Mouse (Mus musculus) granulocyte monocyte progenitor cell, adult 5-6 weeks (primary cell): ENCODE results near the gene Bclaf3. TPM values are rescaled to one million over a fixed set of nuclear protein-coding genes. Genes with fewer than 3 reads are reported as not detected.

Experiments used
- ATAC-seq: replicated peaks from 2 replicates; pipeline ENCODE4 v1.8.0; 2016; ENCODE audit warnings: mild to moderate bottlenecking, moderate TSS enrichment, inconsistent platforms; ENCODE audit not compliant: poor library complexity, severe bottlenecking
- total RNA-seq, 2 experiments: library from RNA; stranded (forward) in 1 of 2; stranded (reverse) in 1 of 2; fragments of 200-712, 200-1000 nt in 1 of 2; fragments of >200 nt in 1 of 2; fragmentation: Nextera tagmentation in 1 of 2; gene quantifications; 2 replicates each; pipeline ENCODE4 v1.2.3; 2014 to 2017

The Bclaf3 gene
- total RNA-seq, 2 experiments from 2014 or later, result 17.8 to 41.9 TPM

- ATAC-seq, result peak; percentile 40
Measured at GRCm38 (mm10) chrX:159626208-159626906, 99.9 kb downstream of the Bclaf3 start.

DNA sequence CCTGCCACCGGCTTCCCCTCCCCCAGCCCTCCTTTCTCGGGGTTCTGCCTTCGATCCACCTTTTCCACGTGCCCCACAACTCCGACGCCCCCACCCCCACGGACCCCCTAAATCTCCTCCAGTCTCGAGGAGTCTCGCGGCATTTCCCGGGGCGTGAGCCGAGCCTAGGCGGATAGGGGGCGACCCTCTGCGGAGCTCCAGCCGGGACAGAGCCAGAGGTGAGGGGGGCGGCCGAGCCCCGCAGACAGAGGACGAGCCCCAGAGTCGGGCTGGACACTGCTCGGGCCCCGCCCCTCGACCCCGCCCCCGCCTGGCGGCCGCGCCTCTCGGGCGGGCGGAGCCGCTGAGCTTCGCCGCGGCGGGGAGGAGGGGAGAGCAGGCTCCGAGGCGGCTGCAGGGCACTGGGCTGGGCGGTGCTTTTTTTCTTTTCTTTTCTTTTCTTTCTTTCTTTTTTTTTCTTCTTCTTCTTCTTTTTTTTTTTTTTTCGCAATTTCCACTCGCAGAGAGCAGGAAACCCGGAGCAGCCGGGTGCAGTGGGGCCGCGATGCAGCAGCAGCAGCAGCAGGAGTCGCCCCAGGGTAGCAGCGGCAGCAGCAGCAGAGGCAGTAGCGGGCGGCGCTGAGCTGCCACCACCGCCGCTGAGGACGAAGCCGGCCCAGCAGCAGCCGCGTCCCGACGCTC lies 100.6 kb downstream of the Bclaf3 start, which contains the start of gene Sh3kbp1:
Gene Sh3kbp1 (plus strand): TSS at position 366 of the 681 bp plus-strand sequence.
- peak; percentile 77 for ATAC-seq

- peak; percentile 34 for ATAC-seq
Measured at GRCm38 (mm10) chrX:159627588-159628566, 101.4 kb downstream of the Bclaf3 start.

DNA sequence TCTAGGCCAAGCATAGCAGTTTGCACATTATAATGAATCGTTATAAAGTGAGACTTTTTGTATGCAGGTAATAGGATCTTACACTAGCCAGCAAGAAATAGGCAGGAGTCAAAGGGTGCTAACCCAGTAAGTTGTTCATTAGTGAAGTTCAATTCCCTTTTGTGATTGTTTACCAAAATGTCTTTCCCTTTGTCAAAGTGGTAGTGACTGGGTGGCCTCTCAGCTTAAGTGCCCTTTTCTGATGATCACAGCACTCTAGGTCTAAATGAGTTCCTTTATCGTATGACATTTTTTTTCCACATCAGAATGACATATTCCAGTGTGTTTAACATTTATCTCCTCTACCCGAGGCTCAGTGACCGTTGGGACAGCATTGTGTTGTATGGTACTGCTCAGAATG lies 102.1 kb downstream of the Bclaf3 start:
- no peak for ATAC-seq

GRCm38 (mm10) chrX:159629203-159629602 lies 102.7 kb downstream of the Bclaf3 start:
- no peak for ATAC-seq

DNA sequence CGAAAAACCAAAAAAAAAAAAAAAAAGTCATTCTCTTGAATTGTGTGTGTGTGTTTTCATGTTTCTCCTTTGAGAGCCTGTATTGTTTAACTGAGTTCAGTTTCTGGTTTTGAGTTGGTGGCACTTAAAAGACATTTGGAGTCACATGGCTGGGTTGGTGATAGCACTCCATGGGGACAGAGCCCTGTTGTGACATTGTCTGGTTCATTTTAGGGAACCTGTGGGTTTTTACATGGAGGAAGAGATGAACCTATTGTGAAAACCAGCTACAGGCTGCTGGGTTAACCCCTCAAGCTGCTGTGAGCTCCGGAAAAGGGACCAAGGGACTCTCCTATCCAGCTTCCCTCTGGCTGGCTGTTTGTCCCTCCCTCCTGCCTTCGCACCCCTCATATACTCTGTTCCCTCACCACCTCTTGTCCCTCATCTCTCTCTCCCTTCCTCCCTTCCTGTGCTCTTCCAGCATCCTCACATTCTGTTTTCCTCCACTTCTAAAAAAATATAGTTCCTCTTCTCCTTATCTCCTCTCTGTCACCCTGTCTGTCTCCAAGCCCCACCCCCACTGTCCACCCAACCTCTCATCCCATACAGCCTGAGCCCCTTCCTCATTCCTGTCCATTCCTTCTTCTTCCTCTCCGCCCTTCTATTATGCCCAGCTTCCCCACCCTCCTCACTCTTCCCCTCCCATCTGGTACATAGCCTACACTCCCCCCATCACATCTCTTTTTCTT lies 112.2 kb downstream of the Bclaf3 start:
- ATAC-seq, result peak; percentile 96

GRCm38 (mm10) chrX:159639991-159640390 lies 113.5 kb downstream of the Bclaf3 start:
- peak; percentile 25 for ATAC-seq

Other genes with a start within 250 kb of the Bclaf3 start
- 41.2 and 58.2 TPM in 2 replicates for gene Eif1ax, start 154.5 kb upstream of the Bclaf3 start, total RNA-seq (2014; fragmentation: Nextera tagmentation)
- gene Eif1ax, start 154.5 kb upstream of the Bclaf3 start, total RNA-seq (2017), result 56.5 and 64.6 TPM in 2 replicates
- not detected in 2 replicates for gene Map7d2, start 112.1 kb upstream of the Bclaf3 start, total RNA-seq (2014; fragmentation: Nextera tagmentation)
- gene Map7d2, start 112.1 kb upstream of the Bclaf3 start, total RNA-seq (2017), result 0.09 TPM in 1 of 2 replicates, not detected in the other
- gene Sh3kbp1, start 100.6 kb downstream of the Bclaf3 start, total RNA-seq (2014; fragmentation: Nextera tagmentation), result 69.4 and 70.6 TPM in 2 replicates
- gene Sh3kbp1, start 100.6 kb downstream of the Bclaf3 start, total RNA-seq (2017), result 92.0 and 99.7 TPM in 2 replicates